Mouse (Mus musculus) kidney, postnatal 4 days (tissue): ENCODE data around the gene Prune2.

Source experiments
- DNase-seq, 2 experiments: peaks; one replicate each; pipeline ENCODE4 v3.0.0; 2021; ENCODE audit warnings: mixed read lengths in 2 of 2

Gene Prune2

GRCm38 (mm10) chr19:16955613-16956271 lies at the start of gene Prune2:
TSS of gene Prune2 (plus strand) at chr19:16956118.
- peak; percentile 83 to 88 for DNase-seq

GRCm38 (mm10) chr19:16911507-16911906 lies 44.4 kb upstream of the Prune2 start:
- no peak for DNase-seq

GRCm38 (mm10) chr19:16924516-16924915 lies 31.4 kb upstream of the Prune2 start:
- no peak for DNase-seq

GRCm38 (mm10) chr19:16934664-16935063 lies 21.3 kb upstream of the Prune2 start:
- no peak for DNase-seq

- no peak for DNase-seq
Observed at GRCm38 (mm10) chr19:16948794-16949313, 7.1 kb upstream of the Prune2 start.

- no peak for DNase-seq
Observed at GRCm38 (mm10) chr19:16949341-16949740, 6.6 kb upstream of the Prune2 start.

GRCm38 (mm10) chr19:16950051-16950450 lies 5.9 kb upstream of the Prune2 start:
- DNase-seq, result peak in 1 of 2 experiments; percentile 4

- DNase-seq, result no peak
Observed at GRCm38 (mm10) chr19:16950664-16951363, 5.1 kb upstream of the Prune2 start.

- DNase-seq, result no peak
Observed at GRCm38 (mm10) chr19:16954736-16955135, 1.2 kb upstream of the Prune2 start.

- DNase-seq, result no peak
Observed at GRCm38 (mm10) chr19:16955231-16955612, 696 bp upstream of the Prune2 start.

GRCm38 (mm10) chr19:16956319-16956718 lies 401 bp downstream of the Prune2 start:
- peak in 1 of 2 experiments; percentile 4 for DNase-seq

- DNase-seq, result no peak
Observed at GRCm38 (mm10) chr19:16959051-16959450, 3.1 kb downstream of the Prune2 start.

- DNase-seq, result peak; percentile 12 to 34
Observed at GRCm38 (mm10) chr19:16959551-16959950, 3.6 kb downstream of the Prune2 start.

GRCm38 (mm10) chr19:16961036-16961435 lies 5.1 kb downstream of the Prune2 start:
- DNase-seq, result no peak

GRCm38 (mm10) chr19:16963178-16963577 lies 7.3 kb downstream of the Prune2 start:
- no peak for DNase-seq

GRCm38 (mm10) chr19:16968768-16969167 lies 12.8 kb downstream of the Prune2 start:
- DNase-seq, result no peak

- no peak for DNase-seq
Observed at GRCm38 (mm10) chr19:16970612-16971011, 14.7 kb downstream of the Prune2 start.

- no peak for DNase-seq
Observed at GRCm38 (mm10) chr19:16978910-16979309, 23.0 kb downstream of the Prune2 start.

- DNase-seq, result no peak
Observed at GRCm38 (mm10) chr19:16981743-16982142, 25.8 kb downstream of the Prune2 start.

GRCm38 (mm10) chr19:16984897-16985296 lies 29.0 kb downstream of the Prune2 start:
- peak; percentile 45 to 47 for DNase-seq

GRCm38 (mm10) chr19:16987984-16988383 lies 32.1 kb downstream of the Prune2 start:
- DNase-seq, result peak; percentile 1

- no peak for DNase-seq
Observed at GRCm38 (mm10) chr19:16992151-16992550, 36.2 kb downstream of the Prune2 start.

- no peak for DNase-seq
Observed at GRCm38 (mm10) chr19:16994260-16994659, 38.3 kb downstream of the Prune2 start.

- DNase-seq, result no peak
Observed at GRCm38 (mm10) chr19:16997915-16998314, 42.0 kb downstream of the Prune2 start.
